Mouse (Mus musculus) WW6 (cell line): ENCODE measurements around the gene Adap1.

Experiments
- DNase-seq: peaks from one replicate; pipeline ENCODE4 v3.0.0-alpha.2; 2013; ENCODE audit warnings: low read depth, low spot score

Gene Adap1

DNA sequence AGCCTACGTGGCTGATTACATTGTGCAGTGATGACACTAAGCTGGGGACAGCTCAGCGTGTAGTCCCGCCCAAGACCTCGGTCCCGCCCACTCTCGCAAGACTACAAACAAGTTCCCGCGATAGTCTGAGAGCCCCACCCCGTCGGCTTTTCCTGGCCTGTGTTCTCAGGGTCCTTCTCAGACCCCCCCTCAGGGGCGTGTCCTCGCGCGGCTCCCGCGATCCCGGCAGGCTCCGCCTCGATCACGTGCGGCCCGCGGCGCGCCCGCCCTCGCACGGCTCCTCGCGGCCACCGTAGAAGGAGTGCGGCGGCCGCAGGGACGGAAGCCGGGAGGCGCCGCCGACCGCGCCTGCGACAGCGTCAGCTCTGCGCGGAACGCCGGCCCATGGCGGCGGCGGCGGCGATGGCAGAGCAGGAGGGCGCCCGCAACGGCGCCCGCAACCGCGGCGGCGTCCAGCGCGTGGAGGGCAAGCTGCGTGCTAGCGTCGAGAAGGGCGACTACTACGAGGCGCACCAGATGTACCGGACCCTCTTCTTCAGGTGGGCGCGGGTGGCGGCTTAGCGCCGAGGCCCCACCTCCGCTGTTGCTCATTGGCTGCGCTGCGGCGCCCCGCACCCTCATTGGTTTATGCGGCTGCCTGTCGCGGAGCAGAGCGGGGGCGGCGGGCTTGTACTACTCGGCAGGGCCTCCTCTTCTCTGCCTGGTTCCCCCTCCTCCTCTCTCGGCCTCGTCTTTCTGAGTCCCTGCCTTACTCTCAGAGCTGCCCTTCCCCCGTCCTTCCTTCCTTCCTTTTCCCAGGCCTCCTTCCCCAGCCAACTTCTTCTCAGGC lies 73.1 kb downstream of the Adap1 start, which contains the start of gene Get4:
Get4 (plus strand) TSS at position 244 of the 829 bp plus-strand sequence.
- peak; percentile 98 for DNase-seq

DNA sequence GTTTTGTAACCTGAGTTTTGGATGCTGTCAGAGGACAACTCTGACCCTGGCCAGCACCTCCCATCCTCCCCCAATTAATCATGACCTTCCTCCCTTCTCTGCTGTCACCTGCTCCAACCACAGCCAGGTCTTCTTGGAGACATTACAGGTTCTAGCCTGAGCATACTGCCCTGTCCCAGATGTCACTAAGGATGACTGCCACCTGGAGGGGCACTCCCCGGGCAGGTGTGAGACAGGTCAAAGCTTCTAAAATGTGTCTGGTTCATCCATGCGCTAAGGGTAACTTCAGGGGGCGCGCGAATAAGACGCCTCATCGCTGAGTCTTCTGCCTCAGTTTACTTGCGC lies 73.7 kb downstream of the Adap1 start:
- no peak for DNase-seq

DNA sequence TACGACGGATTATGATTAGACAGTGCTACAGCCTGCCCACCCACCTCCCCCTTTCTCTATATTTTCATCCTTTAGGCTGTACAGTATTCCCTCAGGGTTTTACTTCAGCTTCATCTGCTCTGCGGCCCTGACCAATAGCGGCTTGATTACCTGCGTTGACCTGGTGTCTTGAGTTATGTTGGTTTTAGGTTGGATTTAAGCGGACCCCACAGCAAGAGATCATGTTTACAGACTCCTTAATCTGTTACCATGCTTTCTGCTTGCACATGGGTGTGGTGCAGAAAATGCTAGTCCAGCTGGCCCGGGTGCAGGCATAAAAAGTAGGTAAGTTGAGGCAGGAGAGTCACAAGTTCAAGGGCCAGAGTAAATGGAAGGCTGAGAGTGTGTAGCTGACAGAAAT lies 74.1 kb downstream of the Adap1 start:
- DNase-seq: no peak

DNA sequence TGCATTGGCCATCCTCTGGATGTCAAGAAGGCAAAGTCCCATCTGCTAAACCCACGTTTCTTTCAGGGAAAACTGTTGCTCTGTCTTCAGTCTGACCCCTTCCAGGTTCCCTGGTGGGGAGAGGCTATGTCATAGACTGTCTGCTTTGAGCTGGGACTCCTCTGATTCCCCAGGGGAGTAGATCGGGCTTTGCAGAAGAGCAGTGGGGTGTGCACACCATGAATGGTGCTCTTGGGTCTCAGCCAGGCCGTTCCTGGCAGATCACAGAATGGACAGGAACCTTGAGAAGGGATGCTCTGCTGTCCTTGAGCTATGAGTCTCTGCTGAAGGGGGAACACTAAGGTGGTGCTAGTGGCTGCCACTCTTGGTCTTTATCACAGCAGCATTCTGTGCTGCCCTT lies 76.6 kb downstream of the Adap1 start:
- DNase-seq: no peak

DNA sequence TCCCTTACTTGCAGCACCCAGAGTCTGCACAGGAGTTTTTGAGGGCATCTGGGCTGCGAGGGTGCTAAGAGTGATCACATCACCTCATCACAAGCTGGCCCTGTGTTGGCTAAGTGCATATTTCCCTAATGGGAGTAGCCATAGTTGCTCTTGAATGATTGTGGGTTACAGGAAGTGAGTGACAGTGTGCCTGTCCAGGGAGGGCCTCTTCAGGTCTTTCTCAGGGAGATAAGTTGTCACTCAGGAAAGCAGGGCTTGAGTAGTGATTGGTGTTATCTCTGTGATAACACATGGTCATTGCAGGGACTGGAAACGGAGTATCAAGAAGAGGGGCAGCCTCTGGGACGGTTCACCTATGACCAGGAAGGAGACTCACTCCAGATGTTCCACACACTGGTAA lies 77.7 kb downstream of the Adap1 start:
- DNase-seq: no peak

DNA sequence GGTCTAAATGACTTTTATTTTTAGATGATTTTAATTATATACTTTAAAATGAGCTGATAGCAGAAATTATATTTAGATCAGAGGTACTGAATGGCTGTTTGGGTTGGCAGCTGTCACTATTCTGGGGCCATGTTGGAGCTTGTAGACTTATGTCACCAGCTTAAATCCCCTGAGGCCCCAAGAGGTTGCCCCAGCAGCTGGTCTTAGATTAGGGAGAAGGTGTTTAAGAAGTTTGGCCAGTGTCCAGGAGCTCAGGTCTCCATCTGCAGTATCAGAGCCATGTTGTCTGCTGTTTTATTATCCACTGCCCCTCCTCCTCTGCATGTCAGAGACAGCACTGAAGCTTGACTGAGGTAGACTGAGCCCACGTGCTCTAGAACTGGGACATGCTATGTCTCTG lies 82.0 kb downstream of the Adap1 start:
- no peak for DNase-seq

DNA sequence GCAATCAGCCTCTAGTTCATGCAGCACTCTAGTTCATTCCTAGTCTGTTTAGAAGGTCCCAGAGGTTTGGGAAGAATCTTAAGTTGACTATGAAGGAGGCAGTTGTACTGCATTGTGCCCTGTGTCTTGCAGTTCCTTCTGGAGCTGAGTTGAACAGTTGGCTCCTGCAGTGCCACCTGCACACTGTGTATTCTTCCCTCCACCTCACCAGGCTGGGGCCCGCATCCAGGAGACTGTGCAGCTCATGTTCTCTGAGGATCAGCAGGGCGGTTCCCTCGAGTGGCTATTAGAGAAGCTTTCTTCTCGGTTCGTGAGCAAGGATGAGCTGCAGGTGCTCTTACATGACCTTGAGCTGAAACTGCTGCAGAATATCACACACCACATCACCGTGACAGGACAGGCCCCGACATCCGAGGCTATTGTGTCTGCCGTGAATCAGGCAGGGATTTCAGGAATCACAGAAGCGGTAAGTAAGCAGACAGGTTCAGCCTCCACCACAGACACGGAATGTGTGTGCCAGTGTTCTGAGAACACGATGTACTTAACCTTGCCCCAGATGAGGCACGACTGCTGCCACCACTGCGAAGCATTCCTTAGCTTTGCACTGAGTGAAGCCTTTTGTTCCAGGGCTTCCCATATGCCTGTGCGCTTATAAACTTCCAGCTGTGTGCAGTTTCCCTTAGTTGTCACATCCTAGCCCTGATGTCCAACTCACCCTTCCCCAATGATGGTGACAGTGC lies 84.2 kb downstream of the Adap1 start:
- no peak for DNase-seq

DNA sequence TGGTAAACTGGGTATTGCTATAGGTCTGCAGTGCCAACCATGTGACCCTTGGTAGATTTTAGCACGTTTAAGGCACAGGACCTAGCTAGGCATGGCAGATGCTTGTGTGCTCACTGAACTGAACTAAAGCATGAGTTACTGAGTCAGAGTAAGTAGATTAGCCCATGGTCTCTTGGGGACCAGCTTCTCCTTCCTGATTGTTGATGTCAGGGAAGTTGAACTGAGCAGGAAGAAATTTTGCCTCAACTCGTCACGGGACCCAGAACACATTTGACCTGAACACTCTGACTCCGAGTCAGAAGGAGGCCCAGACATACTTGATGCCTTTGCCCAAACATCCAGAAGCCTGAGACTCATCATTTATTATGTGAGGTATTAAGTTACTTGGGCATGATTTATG lies 88.0 kb downstream of the Adap1 start:
- no peak for DNase-seq

DNA sequence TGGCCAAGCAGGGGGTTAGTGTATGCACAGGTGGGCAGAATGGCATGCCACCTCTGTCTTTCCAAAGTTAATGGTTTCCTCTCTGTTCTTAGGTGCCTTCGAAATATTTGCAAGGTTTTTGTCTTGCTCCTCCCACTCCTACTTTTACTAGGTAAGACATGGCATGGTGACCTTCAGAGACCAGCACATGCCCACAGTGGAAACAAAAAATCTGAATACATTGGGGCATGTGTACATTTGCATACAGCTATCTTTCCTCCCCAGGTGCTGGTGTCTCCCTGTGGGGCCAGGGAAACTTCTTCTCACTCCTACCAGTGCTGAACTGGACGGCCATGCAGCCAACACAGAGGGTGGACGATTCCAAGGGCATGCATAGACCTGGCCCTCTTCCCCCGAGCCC lies 91.0 kb downstream of the Adap1 start:
- no peak for DNase-seq

DNA sequence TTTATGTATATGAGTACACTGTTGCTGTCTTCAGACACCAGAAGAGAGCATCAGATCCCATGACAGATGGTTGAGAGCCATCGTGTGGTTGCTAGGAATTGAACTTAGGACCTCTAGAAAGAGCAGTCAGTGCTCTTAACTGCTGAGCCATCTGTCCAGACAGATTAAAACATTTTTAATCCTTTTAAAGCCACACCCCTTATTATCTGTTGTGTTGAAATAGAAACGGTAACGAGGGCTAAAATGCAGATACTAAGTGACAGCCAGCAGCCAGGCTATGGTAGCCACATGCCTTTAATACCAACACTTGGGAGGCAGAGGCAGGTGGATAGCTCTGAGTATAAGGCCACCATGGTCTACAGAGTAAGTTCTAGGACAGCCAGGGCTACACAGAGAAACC lies 93.3 kb downstream of the Adap1 start:
- no peak for DNase-seq

DNA sequence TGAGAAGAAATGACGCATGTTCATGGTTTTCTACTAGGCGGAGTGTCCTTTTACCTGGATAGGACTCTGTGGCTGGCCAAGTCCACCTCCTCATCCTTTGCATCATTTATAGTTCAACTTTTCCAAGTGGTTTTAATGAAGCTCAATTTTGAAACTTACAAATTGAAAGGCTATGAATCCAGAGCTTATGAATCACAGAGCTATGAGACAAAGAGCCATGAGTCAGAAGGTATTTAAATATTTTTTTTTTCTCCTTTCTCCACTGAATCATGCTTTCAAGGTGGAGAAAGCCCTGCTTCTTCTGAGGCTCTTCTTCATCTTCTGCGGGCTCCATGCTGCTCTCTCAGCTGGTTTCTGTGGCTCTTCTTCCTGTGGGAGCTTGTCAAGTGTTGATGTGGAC lies 95.7 kb downstream of the Adap1 start:
- DNase-seq: no peak

DNA sequence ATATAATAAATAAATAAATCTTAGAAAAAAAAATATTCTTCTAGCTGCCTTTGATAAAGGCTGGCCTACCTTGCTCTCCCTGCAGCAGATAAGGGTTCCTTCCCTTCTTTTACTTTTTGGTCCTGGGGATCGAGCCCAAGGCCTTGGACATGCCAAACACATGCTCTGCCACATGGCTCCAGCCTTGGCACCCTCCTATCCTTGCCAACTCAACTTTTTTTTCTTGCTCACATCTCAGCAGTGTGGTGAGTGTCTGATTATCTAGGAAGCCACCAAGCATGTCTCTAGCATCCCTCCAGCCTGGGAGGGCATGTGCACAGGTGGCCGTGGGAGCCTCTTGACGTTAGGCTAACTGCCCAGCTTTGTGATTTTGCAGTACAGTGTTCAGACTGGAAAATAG lies 97.1 kb downstream of the Adap1 start:
- no peak for DNase-seq

DNA sequence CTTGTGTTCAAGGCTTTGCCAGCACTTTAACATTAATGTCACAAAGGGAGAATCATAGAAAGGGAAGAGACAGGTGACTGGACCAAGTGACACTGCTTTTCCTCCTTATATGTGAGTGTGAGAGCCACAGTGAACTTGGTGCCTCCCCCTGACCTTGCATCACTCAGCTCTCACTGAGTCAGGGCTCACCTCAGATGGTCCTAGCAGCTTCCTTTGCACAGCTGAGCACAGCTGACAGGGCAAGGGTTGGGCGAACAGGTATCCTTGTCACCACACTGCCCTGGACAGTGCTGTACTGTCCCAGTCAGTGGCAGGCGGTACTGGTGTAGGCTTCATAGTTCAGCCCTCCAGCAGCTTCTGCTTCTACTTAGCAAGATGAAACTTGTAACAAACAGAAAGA lies 97.8 kb downstream of the Adap1 start:
- no peak for DNase-seq

DNA sequence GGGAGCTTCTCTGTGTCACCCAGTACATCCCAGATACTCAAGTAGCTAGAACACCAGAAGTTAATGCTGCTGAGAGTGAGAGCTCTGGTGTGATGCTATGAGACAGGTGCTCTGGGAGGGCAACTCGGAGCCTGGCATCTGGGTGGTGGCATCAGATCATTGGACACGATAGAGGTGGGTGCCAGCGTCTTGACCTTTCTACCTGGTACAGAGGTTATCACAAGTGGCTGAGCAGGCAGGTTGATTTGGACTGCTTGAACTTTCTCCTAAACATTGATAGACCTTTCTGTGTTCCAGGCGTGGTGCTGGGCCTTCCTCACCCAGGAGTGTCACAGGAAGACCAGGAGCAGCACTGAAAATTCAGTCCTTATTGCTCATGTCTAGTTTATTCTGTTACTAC lies 98.2 kb downstream of the Adap1 start:
- DNase-seq: no peak

DNA sequence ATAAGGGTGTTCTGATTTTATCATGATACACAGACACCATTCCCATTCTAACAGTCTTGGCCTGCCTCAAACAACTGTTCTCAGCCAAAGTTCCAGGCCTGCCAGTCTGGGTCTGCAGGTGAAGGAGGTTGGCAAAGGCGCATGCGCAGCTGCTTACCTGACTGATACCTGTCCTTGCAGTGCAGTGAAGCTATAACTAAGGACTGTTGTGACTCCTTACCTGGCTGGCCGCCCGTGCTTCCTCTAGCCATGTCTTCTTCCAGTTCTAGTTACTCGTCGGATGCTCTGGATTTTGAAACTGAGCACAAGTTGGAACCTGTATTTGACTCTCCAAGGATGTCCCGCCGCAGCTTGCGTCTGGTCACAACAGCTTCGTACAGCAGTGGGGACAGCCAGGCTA lies 102.1 kb downstream of the Adap1 start:
- DNase-seq: no peak
